Mouse (Mus musculus) bone marrow macrophage, adult 2 months (primary cell): ENCODE data around the gene Krt36.

Source experiments
- CTCF ChIP-seq: IDR thresholded peaks from 2 replicates; pipeline ENCODE4 v1.5.1; 2012; ENCODE audit warnings: low read depth, mild to moderate bottlenecking, low read length, moderate library complexity
- POLR2A ChIP-seq: IDR thresholded peaks from 2 replicates; pipeline ENCODE4 v1.6.1; 2012; ENCODE audit warnings: mild to moderate bottlenecking, low read depth, low read length, borderline replicate concordance

DNA sequence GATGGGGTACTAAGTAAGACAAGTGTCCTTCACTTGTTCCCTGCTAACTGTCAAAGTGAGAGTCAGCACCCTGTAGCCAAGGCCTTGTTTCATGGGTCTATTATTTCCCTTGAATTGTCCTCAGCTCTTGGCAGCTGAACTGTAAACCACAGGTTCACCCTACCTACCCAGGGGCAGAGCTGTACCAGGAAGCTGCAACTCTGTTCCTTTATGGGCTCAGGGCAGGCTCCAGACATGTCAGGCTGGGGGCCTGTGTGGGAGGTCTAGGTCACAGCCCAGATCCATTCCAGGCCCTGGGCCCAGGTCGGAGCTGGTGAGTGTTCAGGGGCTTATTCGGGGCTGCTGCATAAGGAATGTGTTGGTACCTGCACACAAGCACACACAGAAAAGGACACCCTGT is 34.0 kb upstream of the Krt36 start:
- TF ChIP-seq CTCF (no peak), POLR2A (no peak)
